Mouse (Mus musculus) embryonic facial prominence, embryonic 10.5 days (tissue): ENCODE results near the gene Dcpp1. TPM values are rescaled to one million over a fixed set of nuclear protein-coding genes. Genes with fewer than 3 reads are reported as not detected.

Experiments
- polyA plus RNA-seq: library from polyadenylated mRNA; unstranded; fragments of >200 nt; fragmentation: Nextera tagmentation; extraction: Ambion mirVana; gene quantifications from 2 replicates; pipeline ENCODE4 v1.2.1, GENCODE M21; 2016

The Dcpp1 gene
- polyA plus RNA-seq, 1 experiment from 2014 or later: not detected

Other genes starting within 250 kb of the Dcpp1 start
- gene Mmp25, start 235.6 kb upstream of the Dcpp1 start, polyA plus RNA-seq: 0.68 and 0.69 TPM in 2 replicates
- gene Bicdl2, start 220.4 kb upstream of the Dcpp1 start, polyA plus RNA-seq: 0.85 and 1.2 TPM in 2 replicates
- 30.4 and 39.7 TPM in 2 replicates for gene Hcfc1r1, start 207.3 kb upstream of the Dcpp1 start, polyA plus RNA-seq
- gene Thoc6, start 207.0 kb upstream of the Dcpp1 start, polyA plus RNA-seq: 70.9 and 72.2 TPM in 2 replicates
- 4.6 and 6.4 TPM in 2 replicates for gene Tnfrsf12a, start 203.4 kb upstream of the Dcpp1 start, polyA plus RNA-seq
- 77.2 and 81.3 TPM in 2 replicates for gene Cldn6, start 201.6 kb upstream of the Dcpp1 start, polyA plus RNA-seq
- 10.5 and 13.5 TPM in 2 replicates for gene Cldn9, start 196.8 kb upstream of the Dcpp1 start, polyA plus RNA-seq
- 0.05 TPM in 1 of 2 replicates, not detected in the other for gene 1520401A03Rik, start 158.1 kb upstream of the Dcpp1 start, polyA plus RNA-seq
- 61.6 and 62.0 TPM in 2 replicates for gene Pkmyt1, start 154.5 kb upstream of the Dcpp1 start, polyA plus RNA-seq
- 12.6 and 14.1 TPM in 2 replicates for gene Paqr4, start 140.0 kb upstream of the Dcpp1 start, polyA plus RNA-seq
- gene Kremen2, start 135.0 kb upstream of the Dcpp1 start, polyA plus RNA-seq: 8.3 and 9.6 TPM in 2 replicates
- gene Flywch1, start 109.3 kb upstream of the Dcpp1 start, polyA plus RNA-seq: 168 and 178 TPM in 2 replicates
- gene Flywch2, start 94.8 kb upstream of the Dcpp1 start, polyA plus RNA-seq: 35.4 and 41.3 TPM in 2 replicates
- 511 and 516 TPM in 2 replicates for gene Srrm2, start 90.3 kb upstream of the Dcpp1 start, polyA plus RNA-seq
- gene Elob, start 51.7 kb upstream of the Dcpp1 start, polyA plus RNA-seq: 1,075 and 1,103 TPM in 2 replicates
- gene Prss33, start 44.8 kb upstream of the Dcpp1 start, polyA plus RNA-seq: 0.21 TPM in 1 of 2 replicates, not detected in the other
- 0.45 TPM in 1 of 2 replicates, not detected in the other for gene Prss32, start 37.0 kb upstream of the Dcpp1 start, polyA plus RNA-seq
- 3.2 and 3.6 TPM in 2 replicates for gene Prss41, start 36.7 kb upstream of the Dcpp1 start, polyA plus RNA-seq
- not detected in 2 replicates for gene Prss21, start 12.8 kb upstream of the Dcpp1 start, polyA plus RNA-seq
- not detected in 2 replicates for gene Dcpp2, start within 50 bp of the Dcpp1 start, polyA plus RNA-seq
- gene Dcpp3, start 36.6 kb downstream of the Dcpp1 start, polyA plus RNA-seq: not detected in 2 replicates
- gene Sbp, start 60.8 kb downstream of the Dcpp1 start, polyA plus RNA-seq: not detected in 2 replicates
- not detected in 2 replicates for gene Sbpl, start 74.4 kb downstream of the Dcpp1 start, polyA plus RNA-seq
- gene Prss30, start 99.7 kb downstream of the Dcpp1 start, polyA plus RNA-seq: not detected in 2 replicates
- 3.0 and 3.6 TPM in 2 replicates for gene Prss22, start 117.2 kb downstream of the Dcpp1 start, polyA plus RNA-seq
- gene Prss27, start 157.3 kb downstream of the Dcpp1 start, polyA plus RNA-seq: 0.11 and 0.24 TPM in 2 replicates
- gene Kctd5, start 192.6 kb downstream of the Dcpp1 start, polyA plus RNA-seq: 97.6 and 99.9 TPM in 2 replicates